Mouse (Mus musculus): ENCODE measurements around the gene Nkx2-5. TPM values are rescaled to one million over a fixed set of nuclear protein-coding genes. Genes with fewer than 3 reads are reported as not detected.

The Nkx2-5 gene
- total and polyA plus RNA-seq, 3 experiments, result not detected

- H3K4me1 ChIP-seq (ENCODE audit: control insufficient read depth in 1 of 2, insufficient read depth in 2 of 2, low read length in 2 of 2), result no peaks in the 10 kb centered on the region
- TF ChIP-seq SMC3 (IDR thresholded peaks at IDR 0.05; ENCODE audit: low read depth, low read length) (no peak), TCF12 (IDR thresholded peaks at IDR 0.05; ENCODE audit: low read depth, low read length) (no peak), TAL1 (IDR thresholded peaks at IDR 0.05; ENCODE audit: low read length) (no peak), NELFE (IDR thresholded peaks at IDR 0.05; ENCODE audit: low read depth, low read length) (no peak), RCOR1 (IDR thresholded peaks at IDR 0.05; ENCODE audit: low read depth, low read length) (no peak), GABPA (IDR thresholded peaks at IDR 0.05; ENCODE audit: low read depth, low read length) (no peak), EP300 (IDR thresholded peaks at IDR 0.05; ENCODE audit: low read depth in 1 of 2, low read length in 2 of 2) (no peak), GATA1 (IDR thresholded peaks at IDR 0.05; ENCODE audit: low read depth, low read length) (no peak), USF2 (IDR thresholded peaks at IDR 0.05; ENCODE audit: borderline replicate concordance in 1 of 2, insufficient read depth in 1 of 2, low read depth in 1 of 2, low read length in 2 of 2) (no peak), ZMIZ1 (IDR thresholded peaks at IDR 0.05; ENCODE audit: low read depth, low read length) (no peak), MXI1 (IDR thresholded peaks at IDR 0.05; ENCODE audit: low read depth, low read length) (no peak), CTCF (IDR thresholded peaks at IDR 0.05 in 2 of 3, conservative IDR thresholded peaks at IDR 0.05 in 1 of 3; ENCODE audit: control insufficient read depth in 1 of 3, insufficient read depth in 1 of 3, low read depth in 2 of 3, low read length in 3 of 3, poor library complexity in 1 of 3, severe bottlenecking in 1 of 3) (no peak), BHLHE40 (IDR thresholded peaks at IDR 0.05; ENCODE audit: borderline replicate concordance, low read depth, low read length) (no peak), MYB (IDR thresholded peaks at IDR 0.05; ENCODE audit: low read depth, low read length) (no peak), ZC3H11A (IDR thresholded peaks at IDR 0.05; ENCODE audit: low read depth, low read length) (no peak)
- H3K36me3 ChIP-seq (ENCODE audit: control insufficient read depth in 1 of 2, insufficient read depth in 2 of 2, low read length in 2 of 2), result no peaks in the 10 kb centered on the region
- H3K4me3 ChIP-seq (ENCODE audit: control insufficient read depth in 1 of 2, insufficient read depth in 1 of 2, low read depth in 2 of 2, low read length in 2 of 2), result no peak overlapping the region
- 0 out of 4 replicates have a peak, but pooled peaks cover 0 to 2% of the 10 kb centered on the region in 2 experiments for H3K27me3 ChIP-seq (ENCODE audit: control insufficient read depth in 1 of 2, insufficient read depth in 2 of 2, low read length in 2 of 2)
- H3K79me2 ChIP-seq (ENCODE audit: control insufficient read depth, insufficient read depth, low read length, poor library complexity), result no peaks in the 10 kb centered on the region
- no peak for DNase-seq (ENCODE audit: low read depth, low spot score)
- H3K9me3 ChIP-seq (replicated peaks; ENCODE audit: insufficient read depth, low read length), result no peaks in the 10 kb centered on the region
- H3K9ac ChIP-seq (ENCODE audit: control insufficient read depth, low read depth, low read length, poor library complexity, severe bottlenecking), result no peak overlapping the region
- no peak overlapping the region for H3K27ac ChIP-seq (ENCODE audit: control insufficient read depth, low read depth, low read length)
These were observed 8.9 kb downstream of the Nkx2-5 start for GRCm38 (mm10) chr17:26835956-26836355.

GRCm38 (mm10) chr17:26834966-26835755 lies 9.6 kb downstream of the Nkx2-5 start:
- DNase-seq (ENCODE audit: low read depth, low spot score), result no peak
- no peaks in the 10 kb centered on the region for H3K79me2 ChIP-seq (ENCODE audit: control insufficient read depth, insufficient read depth, low read length, poor library complexity)
- no peaks in the 10 kb centered on the region for H3K9me3 ChIP-seq (replicated peaks; ENCODE audit: insufficient read depth, low read length)
- H3K36me3 ChIP-seq (ENCODE audit: control insufficient read depth in 1 of 2, insufficient read depth in 2 of 2, low read length in 2 of 2), result no peaks in the 10 kb centered on the region
- TF ChIP-seq TAL1 (IDR thresholded peaks at IDR 0.05; ENCODE audit: low read length) (no peak), ZNF384 (IDR thresholded peaks at IDR 0.05; ENCODE audit: low read depth, low read length) (no peak), MAZ (IDR thresholded peaks at IDR 0.05; ENCODE audit: low read depth, low read length) (no peak), HCFC1 (IDR thresholded peaks at IDR 0.05; ENCODE audit: low read depth, low read length) (no peak), JUND (IDR thresholded peaks at IDR 0.05; ENCODE audit: low read depth, low read length) (no peak), BHLHE40 (IDR thresholded peaks at IDR 0.05; ENCODE audit: borderline replicate concordance, low read depth, low read length) (no peak), EP300 (IDR thresholded peaks at IDR 0.05; ENCODE audit: low read depth in 1 of 2, low read length in 2 of 2) (no peak), CHD2 (IDR thresholded peaks at IDR 0.05; ENCODE audit: low read length) (no peak), ZC3H11A (IDR thresholded peaks at IDR 0.05; ENCODE audit: low read depth, low read length) (no peak), CHD1 (IDR thresholded peaks at IDR 0.05; ENCODE audit: low read depth, low read length) (no peak), MXI1 (IDR thresholded peaks at IDR 0.05; ENCODE audit: low read depth, low read length) (no peak), TBP (IDR thresholded peaks at IDR 0.05; ENCODE audit: low read depth, low read length) (no peak), CTCF (IDR thresholded peaks at IDR 0.05 in 2 of 3, conservative IDR thresholded peaks at IDR 0.05 in 1 of 3; ENCODE audit: control insufficient read depth in 1 of 3, insufficient read depth in 1 of 3, low read depth in 2 of 3, low read length in 3 of 3, poor library complexity in 1 of 3, severe bottlenecking in 1 of 3) (no peak), SIN3A (IDR thresholded peaks at IDR 0.05; ENCODE audit: low read length) (no peak), POLR2A (IDR thresholded peaks at IDR 0.05; ENCODE audit: control insufficient read depth in 1 of 2, insufficient read depth in 1 of 2, low read depth in 1 of 2, low read length in 2 of 2, poor library complexity in 1 of 2) (no peak), POLR2AphosphoS2 (IDR thresholded peaks at IDR 0.05; ENCODE audit: low read length) (no peak), UBTF (IDR thresholded peaks at IDR 0.05; ENCODE audit: borderline replicate concordance, insufficient read depth, low read depth, low read length) (no peak), RAD21 (IDR thresholded peaks at IDR 0.05; ENCODE audit: low read depth, low read length) (no peak)
- no peak overlapping the region for H3K9ac ChIP-seq (ENCODE audit: control insufficient read depth, low read depth, low read length, poor library complexity, severe bottlenecking)
- no peak overlapping the region for H3K4me3 ChIP-seq (ENCODE audit: control insufficient read depth in 1 of 2, insufficient read depth in 1 of 2, low read depth in 2 of 2, low read length in 2 of 2)
- H3K27ac ChIP-seq (ENCODE audit: control insufficient read depth, low read depth, low read length), result no peak overlapping the region
- peaks cover 0 to 4% of the 10 kb centered on the region in 2 experiments; a peak in 1 of 4 replicates for H3K27me3 ChIP-seq (ENCODE audit: control insufficient read depth in 1 of 2, insufficient read depth in 2 of 2, low read length in 2 of 2)
- H3K4me1 ChIP-seq (ENCODE audit: control insufficient read depth in 1 of 2, insufficient read depth in 2 of 2, low read length in 2 of 2), result no peaks in the 10 kb centered on the region
